Mouse (Mus musculus) mammary gland, adult 2 months (tissue): ENCODE results near the gene Lefty2. TPM values are rescaled to one million over a fixed set of nuclear protein-coding genes. Genes with fewer than 3 reads are reported as not detected.

Experiments used
- polyA plus RNA-seq: library from polyadenylated mRNA; depleted of rRNA; stranded (reverse); fragments of >200 nt; gene quantifications from 2 replicates; pipeline ENCODE4 v1.2.3, GENCODE M21; 2012; ENCODE audit warnings: low replicate concordance; rRNA removed

Lefty2 gene
- polyA plus RNA-seq, result not detected in 2 replicates

GRCm38 (mm10) chr1:180892808-180893207 lies at the start of gene Lefty2:
Lefty2 (plus strand) TSS chr1:180893108.

GRCm38 (mm10) chr1:180850316-180851270 lies 42.3 kb upstream of the Lefty2 start, which contains the start of gene Sde2:
Sde2 (plus strand) TSS chr1:180851127.

GRCm38 (mm10) chr1:180904039-180904814 lies 11.3 kb downstream of the Lefty2 start, which contains the start of gene Pycr2:
Pycr2 (plus strand) TSS chr1:180904293.

DNA sequence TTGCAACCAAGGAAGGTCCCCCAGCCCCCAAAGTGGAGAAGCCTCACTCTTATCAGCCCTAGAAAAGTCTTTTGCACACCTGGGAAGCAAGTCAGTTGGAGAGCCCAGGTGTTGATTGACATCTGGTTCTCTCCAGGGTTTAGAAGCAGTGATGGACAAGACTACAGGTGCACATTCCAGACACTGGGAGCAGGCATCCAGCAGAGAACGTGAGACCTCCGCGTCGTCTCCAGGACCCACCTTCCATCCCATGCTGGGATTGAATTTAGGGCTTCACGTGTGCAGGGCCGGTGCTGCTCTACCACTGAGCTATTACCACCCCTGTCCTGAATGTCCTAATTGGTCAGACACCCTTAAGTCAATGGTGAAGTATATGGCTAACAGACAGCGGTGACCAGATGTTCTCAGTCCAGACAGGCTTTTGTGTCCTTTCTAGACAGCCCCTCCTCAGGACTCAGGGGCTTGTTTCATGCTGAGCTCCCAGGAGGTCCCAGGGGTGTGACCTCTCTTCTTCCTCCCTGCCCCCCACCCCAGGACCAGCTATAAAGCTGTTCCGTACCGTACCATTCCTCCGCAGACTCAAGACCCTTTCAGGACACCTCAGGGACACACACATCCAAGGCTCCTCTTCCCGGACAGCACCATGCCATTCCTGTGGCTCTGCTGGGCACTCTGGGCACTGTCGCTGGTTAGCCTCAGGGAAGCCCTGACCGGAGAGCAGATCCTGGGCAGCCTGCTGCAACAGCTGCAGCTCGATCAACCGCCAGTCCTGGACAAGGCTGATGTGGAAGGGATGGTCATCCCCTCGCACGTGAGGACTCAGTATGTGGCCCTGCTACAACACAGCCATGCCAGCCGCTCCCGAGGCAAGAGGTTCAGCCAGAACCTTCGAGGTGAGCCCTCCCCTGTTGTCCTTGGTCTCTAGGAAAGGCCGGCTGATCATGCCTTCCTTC lies 41.8 kb downstream of the Lefty2 start, which contains the start of gene Lefty1:
Lefty1 (plus strand) TSS at position 556 of the 953 bp plus-strand sequence.

DNA sequence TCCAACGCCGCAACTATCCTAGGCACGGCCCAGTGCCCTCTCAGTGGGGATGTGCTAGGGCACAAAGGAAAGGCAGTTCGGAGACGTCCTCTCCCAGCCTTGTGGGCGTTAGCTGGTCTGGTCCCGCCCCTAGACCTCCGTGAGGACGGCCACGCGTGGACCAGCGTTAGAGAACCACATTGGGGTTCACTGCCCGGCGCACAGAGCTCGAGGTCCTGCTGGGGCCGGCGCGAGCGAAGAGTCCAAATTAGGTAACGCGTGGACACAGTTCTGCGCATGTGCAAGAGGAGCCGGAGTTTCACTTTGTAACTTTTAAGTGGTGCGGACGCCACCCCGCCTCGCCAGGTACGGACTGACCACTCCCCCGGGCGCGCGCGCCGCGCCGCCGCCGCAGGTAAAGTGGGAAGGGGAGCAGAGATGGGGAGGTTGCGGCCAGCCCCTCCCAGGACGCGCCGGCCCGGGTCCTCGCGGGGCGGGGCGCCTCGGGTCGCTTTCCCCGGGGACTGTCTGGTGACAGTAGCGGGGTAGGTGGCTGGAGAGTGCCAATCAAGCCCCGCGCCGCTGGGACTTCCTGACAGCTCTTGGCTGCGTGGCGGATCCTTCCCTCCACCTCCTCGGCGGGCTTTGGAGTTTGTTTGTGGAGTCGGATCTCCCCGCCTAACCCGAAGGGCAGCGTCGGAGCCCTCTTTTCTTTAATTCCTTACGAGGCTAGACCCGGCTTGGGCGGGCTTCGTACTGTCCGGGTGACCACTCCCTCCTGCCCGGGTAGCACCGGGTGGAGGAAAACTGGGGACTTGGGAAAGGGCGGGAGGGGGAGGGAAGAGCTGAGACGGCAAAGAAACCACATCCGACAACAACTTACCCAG lies 49.5 kb downstream of the Lefty2 start, which contains the start of gene Tmem63a:
Tmem63a (plus strand) TSS at position 179 of the 866 bp plus-strand sequence.

Other genes with a start within 250 kb of the Lefty2 start
- not detected in 2 replicates for gene Mixl1, start 196.1 kb upstream of the Lefty2 start, polyA plus RNA-seq
- gene Acbd3, start 167.1 kb upstream of the Lefty2 start, polyA plus RNA-seq, result 9.9 and 14.9 TPM in 2 replicates
- 269 and 353 TPM in 2 replicates for gene H3f3a, start 79.2 kb upstream of the Lefty2 start, polyA plus RNA-seq
- 6.9 and 13.5 TPM in 2 replicates for gene Sde2, start 42.0 kb upstream of the Lefty2 start, polyA plus RNA-seq
- gene Pycr2, start 11.2 kb downstream of the Lefty2 start, polyA plus RNA-seq, result 29.1 and 61.5 TPM in 2 replicates
- gene Lefty1, start 41.9 kb downstream of the Lefty2 start, polyA plus RNA-seq, result 5.2 and 15.7 TPM in 2 replicates
- gene Tmem63a, start 49.2 kb downstream of the Lefty2 start, polyA plus RNA-seq, result 49.6 and 58.5 TPM in 2 replicates
- 51.4 and 74.5 TPM in 2 replicates for gene Ephx1, start 127.8 kb downstream of the Lefty2 start, polyA plus RNA-seq
- gene 9130409I23Rik, start 158.1 kb downstream of the Lefty2 start, polyA plus RNA-seq, result not detected in 2 replicates